Mouse (Mus musculus) midbrain, embryonic 12.5 days (tissue): ENCODE data around the gene Arnt2. TPM values are rescaled to one million over a fixed set of nuclear protein-coding genes. Genes with fewer than 3 reads are reported as not detected.

Experiments used
- ATAC-seq: fragments of 200-750 bp; cut with Nextera tagmentation; 2 replicates; pipeline ENCODE4 v1.8.0; 2017; ENCODE audit warnings: low read depth, moderate TSS enrichment, moderate library complexity; ENCODE audit not compliant: low FRiP score
- H3K27ac ChIP-seq: fragments of 300-500 bp; sonication (generic); replicated peaks from 2 replicates; pipeline ENCODE4 v1.5.1; 2016; ENCODE audit warnings: mild to moderate bottlenecking
- H3K27me3 ChIP-seq: fragments of 300-500 bp; sonication (generic); 2 replicates; pipeline ENCODE4 v1.6.1; 2016; ENCODE audit warnings: mild to moderate bottlenecking
- H3K36me3 ChIP-seq: fragments of 300-500 bp; sonication (generic); 2 replicates; pipeline ENCODE4 v1.6.1; 2016
- H3K4me1 ChIP-seq: fragments of 300-500 bp; sonication (generic); 2 replicates; pipeline ENCODE4 v1.6.1; 2016
- H3K4me2 ChIP-seq: fragments of 300-500 bp; sonication (generic); replicated peaks from 2 replicates; pipeline ENCODE4 v1.6.1; 2016; ENCODE audit warnings: mild to moderate bottlenecking, moderate library complexity
- H3K4me3 ChIP-seq: fragments of 300-500 bp; sonication (generic); 2 replicates; pipeline ENCODE4 v1.5.1; 2016; ENCODE audit warnings: mild to moderate bottlenecking
- H3K9ac ChIP-seq: fragments of 300-500 bp; sonication (generic); replicated peaks from 2 replicates; pipeline ENCODE4 v1.6.1; 2016; ENCODE audit warnings: mild to moderate bottlenecking, moderate library complexity
- H3K9me3 ChIP-seq: fragments of 300-500 bp; sonication (generic); 2 replicates; pipeline ENCODE4 v1.6.1; 2016; ENCODE audit warnings: mild to moderate bottlenecking
- WGBS: fragments of 180-500 bp; shearing (Covaris S2); methylation state at CpG from one replicate; pipeline ENCODE4 v1.1.7; 2016; 5-methylcytosine and 5-hydroxymethylcytosine counted together
- polyA plus RNA-seq: library from polyadenylated mRNA; unstranded; fragments of >200 nt; fragmentation: Nextera tagmentation; extraction: Ambion mirVana; gene quantifications from 2 replicates; pipeline ENCODE4 v1.2.1, GENCODE M21; 2016

The Arnt2 gene
- polyA plus RNA-seq, 1 experiment from 2014 or later: 67.1 TPM

DNA sequence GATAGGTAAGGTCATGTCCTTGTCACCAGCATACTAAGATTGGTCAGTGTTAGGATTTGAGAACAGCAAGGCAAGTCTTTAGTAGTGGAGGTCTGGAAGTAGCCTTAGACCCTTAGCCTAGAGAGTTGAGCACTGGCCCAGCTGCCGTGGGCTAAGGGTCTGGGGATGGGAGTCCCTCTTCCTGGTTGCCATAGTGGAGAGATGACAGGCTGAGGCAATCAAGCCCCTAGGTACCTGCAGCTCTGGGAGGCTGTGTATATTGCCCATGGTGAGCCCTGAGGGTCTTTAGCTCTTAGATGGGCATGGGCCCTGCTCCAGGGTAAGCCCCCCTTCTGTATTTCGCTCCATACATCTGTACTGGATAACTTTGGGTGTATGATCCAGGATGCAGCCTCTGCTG is 159.2 kb downstream of the Arnt2 start:
- no peak for ATAC-seq
- Histone ChIP-seq H3K4me3 (no peak overlapping the region), H3K4me2 (no peak overlapping the region), H3K9me3 (no peaks in the 10 kb centered on the region), H3K27me3 (no peaks in the 10 kb centered on the region), H3K36me3 (peaks cover 71% of the 10 kb centered on the region), H3K27ac (no peak overlapping the region), H3K4me1 (peaks cover 3% of the 10 kb centered on the region; the same call in 1 of the 2 replicates), H3K9ac (no peak overlapping the region)
- WGBS: 93% methylated on average over 2 of the region's 2 CpGs

DNA sequence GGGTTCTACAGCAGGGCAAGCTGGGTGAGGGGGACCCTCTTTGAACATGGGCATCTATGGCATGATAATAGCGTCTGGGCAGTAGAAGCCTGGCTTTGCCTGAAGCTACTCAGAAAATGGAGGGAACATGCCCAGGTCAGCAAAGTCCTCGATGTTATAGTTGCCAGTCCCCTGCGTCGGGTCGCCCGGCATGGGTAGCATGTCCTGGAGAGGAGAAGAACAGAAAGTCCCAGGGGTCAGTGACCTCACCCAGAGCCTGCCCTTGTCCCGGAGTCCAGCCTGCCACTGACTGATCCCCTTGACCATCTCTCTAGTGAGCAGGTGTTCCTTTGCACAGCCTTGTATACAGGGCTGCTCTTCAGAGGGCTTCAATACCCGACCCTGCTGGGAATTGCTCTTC is 160.0 kb downstream of the Arnt2 start:
- no peak overlapping the region for H3K27ac ChIP-seq
- no peak overlapping the region for H3K4me2 ChIP-seq
- no peaks in the 10 kb centered on the region for H3K9me3 ChIP-seq
- peaks cover 63% of the 10 kb centered on the region for H3K36me3 ChIP-seq
- H3K4me1 ChIP-seq: peaks cover 3% of the 10 kb centered on the region; the same call in 1 of the 2 replicates
- 78% methylated on average over 8 of the region's 8 CpGs for WGBS
- H3K27me3 ChIP-seq: no peaks in the 10 kb centered on the region
- no peak overlapping the region for H3K9ac ChIP-seq
- no peak for ATAC-seq
- H3K4me3 ChIP-seq: no peak overlapping the region

DNA sequence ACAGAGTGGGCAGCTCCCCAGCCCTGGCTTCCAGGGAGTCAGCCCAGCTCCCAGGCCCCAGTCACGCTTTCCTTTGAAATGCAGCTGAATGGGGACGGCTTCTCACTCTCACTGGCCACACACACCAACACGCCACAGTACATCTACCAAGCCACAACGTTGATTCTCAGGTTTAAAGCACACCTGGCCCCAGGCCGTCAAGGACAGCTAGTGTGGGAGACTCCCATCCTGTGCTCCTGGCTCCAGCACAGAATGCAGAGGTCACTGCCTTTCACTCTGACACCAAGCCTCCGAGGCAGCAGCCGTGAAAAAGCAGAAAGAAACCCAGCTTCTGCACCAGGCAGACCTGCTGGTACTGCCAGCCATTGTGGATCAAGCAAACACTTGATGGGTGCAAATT is 160.6 kb downstream of the Arnt2 start:
- H3K36me3 ChIP-seq: peaks cover 58% of the 10 kb centered on the region
- no peaks in the 10 kb centered on the region for H3K27me3 ChIP-seq
- 60% methylated on average over 7 of the region's 7 CpGs for WGBS

DNA sequence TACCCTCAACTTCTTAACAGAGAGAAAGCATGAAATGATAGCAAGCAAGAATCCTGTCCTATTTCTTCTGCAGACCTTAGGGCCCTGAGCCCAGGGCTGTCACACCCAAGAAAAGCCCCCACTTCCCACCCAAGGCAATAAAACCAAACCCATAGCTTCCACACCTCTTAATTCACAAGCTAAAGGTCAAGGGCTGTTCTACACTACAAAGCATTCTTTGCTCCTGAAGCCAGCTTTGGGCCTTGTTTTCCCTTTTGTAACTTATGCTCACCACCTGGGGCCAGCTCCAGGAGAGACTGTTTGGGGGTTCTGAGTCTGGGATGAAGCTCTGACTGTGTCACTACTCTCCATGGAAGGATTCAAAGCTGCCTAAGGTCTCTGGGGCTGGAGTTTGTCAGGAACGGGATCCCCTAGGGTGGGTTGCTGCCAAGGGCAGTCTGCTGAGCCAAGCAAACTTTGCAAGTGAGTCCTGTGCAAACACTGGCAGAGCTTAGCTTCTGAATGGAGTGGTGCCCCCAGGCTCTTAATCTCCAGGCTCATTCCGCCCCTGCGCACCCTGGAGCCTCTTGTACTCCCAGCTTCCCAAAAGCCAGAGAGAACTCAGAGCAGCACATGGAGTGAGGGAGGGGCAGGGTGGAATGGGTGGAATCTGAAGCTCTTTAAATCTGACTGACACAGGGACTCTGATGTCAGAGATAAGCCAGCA is 161.9 kb downstream of the Arnt2 start:
- Histone ChIP-seq H3K4me2 (no peak overlapping the region), H3K9me3 (no peaks in the 10 kb centered on the region), H3K4me1 (peaks cover 3% of the 10 kb centered on the region; the same call in 1 of the 2 replicates), H3K9ac (no peak overlapping the region), H3K27ac (no peak overlapping the region), H3K27me3 (no peaks in the 10 kb centered on the region), H3K4me3 (no peak overlapping the region), H3K36me3 (peaks cover 46% of the 10 kb centered on the region)
- 20% methylated on average over 3 of the region's 3 CpGs for WGBS
- ATAC-seq: no peak

More for the DNA sequence above, 160.6 kb downstream of the Arnt2 start:
- Histone ChIP-seq H3K27ac (no peak overlapping the region), H3K4me1 (peaks cover 3% of the 10 kb centered on the region; the same call in 1 of the 2 replicates), H3K9ac (no peak overlapping the region), H3K4me2 (no peak overlapping the region), H3K4me3 (no peak overlapping the region), H3K9me3 (no peaks in the 10 kb centered on the region)
- ATAC-seq: no peak

DNA sequence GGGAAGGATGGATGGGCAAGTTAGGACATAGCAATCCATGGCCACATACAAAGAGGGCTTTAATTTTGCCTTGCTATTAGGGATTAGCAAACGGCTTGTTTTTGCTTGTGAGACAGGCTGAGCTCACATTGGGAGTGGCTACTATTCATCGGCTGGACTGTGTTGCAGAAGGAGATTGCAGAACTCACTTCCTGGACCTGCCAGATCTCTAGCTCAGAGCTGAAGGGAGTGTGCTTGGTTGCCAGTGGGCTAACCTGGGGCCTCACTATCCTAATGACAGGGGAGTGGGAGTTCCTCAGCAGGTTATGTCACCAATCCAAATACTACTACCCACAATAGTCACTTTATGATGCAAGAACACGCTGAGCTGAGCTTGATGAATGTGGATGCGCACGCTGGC is 163.1 kb downstream of the Arnt2 start:
- H3K27ac ChIP-seq: no peak overlapping the region
- H3K27me3 ChIP-seq: no peaks in the 10 kb centered on the region
- no peak for ATAC-seq
- 88% methylated on average over 5 of the region's 5 CpGs for WGBS
- peaks cover 34% of the 10 kb centered on the region for H3K36me3 ChIP-seq
- H3K9me3 ChIP-seq: no peaks in the 10 kb centered on the region
- H3K9ac ChIP-seq: no peak overlapping the region
- H3K4me3 ChIP-seq: no peak overlapping the region
- no peak overlapping the region for H3K4me2 ChIP-seq
- peaks cover 3% of the 10 kb centered on the region; the same call in 1 of the 2 replicates for H3K4me1 ChIP-seq

DNA sequence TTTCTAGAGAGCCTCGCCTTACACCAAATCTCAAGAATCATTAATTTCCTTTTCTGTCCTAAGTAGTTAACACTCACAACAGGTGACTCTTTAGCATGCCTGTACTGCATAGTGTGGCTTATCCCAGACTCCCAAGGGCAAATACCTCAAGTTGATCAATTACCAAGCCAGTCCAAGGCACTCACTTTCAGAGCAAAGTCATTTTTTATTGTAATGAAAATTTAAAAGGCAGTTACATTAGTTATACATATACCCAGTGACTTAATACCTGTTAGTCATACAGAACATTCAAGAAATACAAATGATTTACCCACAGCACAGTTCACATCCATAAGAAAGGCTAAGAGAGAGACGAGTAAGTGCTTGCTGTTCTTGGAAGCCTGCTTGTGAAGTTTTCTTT is 163.9 kb downstream of the Arnt2 start:
- Histone ChIP-seq H3K4me3 (no peak overlapping the region), H3K9me3 (no peaks in the 10 kb centered on the region), H3K27ac (no peak overlapping the region), H3K27me3 (no peaks in the 10 kb centered on the region), H3K36me3 (peaks cover 27% of the 10 kb centered on the region), H3K9ac (no peak overlapping the region), H3K4me1 (peaks cover 3% of the 10 kb centered on the region; the same call in 1 of the 2 replicates), H3K4me2 (no peak overlapping the region)
- WGBS: 83% methylated on average over 2 of the region's 2 CpGs
- ATAC-seq: no peak

DNA sequence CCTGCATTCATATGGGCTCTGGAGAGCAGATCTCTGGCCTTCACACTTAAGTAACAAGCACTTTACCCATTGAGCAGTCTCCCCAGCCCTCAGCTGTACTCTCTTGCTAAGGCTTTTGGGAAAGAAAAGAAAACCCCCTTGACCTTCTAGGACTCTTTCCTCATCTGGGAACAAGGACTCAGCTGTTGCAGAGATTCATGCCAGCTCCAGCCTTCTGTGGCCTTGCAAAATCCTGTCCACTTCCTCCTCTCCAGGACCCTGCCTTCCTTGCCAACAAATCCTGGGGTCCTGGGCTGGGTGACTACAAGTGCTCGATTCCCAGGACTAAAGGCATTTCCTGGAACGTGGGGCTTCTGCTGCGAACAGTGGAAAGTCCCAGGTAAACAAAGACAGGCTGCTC is 169.6 kb downstream of the Arnt2 start:
- 84% methylated on average over 3 of the region's 3 CpGs for WGBS
- Histone ChIP-seq H3K27me3 (no peaks in the 10 kb centered on the region), H3K4me2 (no peak overlapping the region), H3K9ac (no peak overlapping the region), H3K9me3 (no peaks in the 10 kb centered on the region), H3K27ac (no peak overlapping the region), H3K36me3 (no peaks in the 10 kb centered on the region), H3K4me1 (no peaks in the 10 kb centered on the region), H3K4me3 (no peak overlapping the region)
- ATAC-seq: no peak

DNA sequence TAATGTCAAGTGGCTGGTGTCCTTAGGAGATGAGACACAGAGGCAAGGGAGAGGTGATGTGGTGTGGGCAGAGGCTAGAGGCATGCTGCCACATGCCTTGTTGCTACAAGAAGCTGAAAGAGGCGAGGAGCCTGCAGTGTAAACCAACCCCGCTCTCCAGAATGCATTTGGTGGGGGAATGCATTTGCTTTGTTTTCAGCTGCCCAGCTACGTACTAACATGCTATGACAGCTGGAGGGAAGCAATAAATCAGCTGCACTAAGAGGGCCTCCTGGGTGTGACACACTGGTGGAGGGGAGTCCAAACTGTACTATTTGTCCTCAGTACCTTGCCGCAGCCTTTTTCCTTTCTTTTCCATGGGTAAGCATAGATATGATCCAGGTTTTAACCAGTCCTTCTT is 172.3 kb downstream of the Arnt2 start:
- H3K9me3 ChIP-seq: no peaks in the 10 kb centered on the region
- no peaks in the 10 kb centered on the region for H3K36me3 ChIP-seq
- H3K4me2 ChIP-seq: no peak overlapping the region
- no peak overlapping the region for H3K27ac ChIP-seq
- H3K27me3 ChIP-seq: no peaks in the 10 kb centered on the region
- no peak overlapping the region for H3K9ac ChIP-seq
- H3K4me1 ChIP-seq: no peaks in the 10 kb centered on the region
- no peak for ATAC-seq
- WGBS: 75% methylated on average over 4 of the region's 4 CpGs
- no peak overlapping the region for H3K4me3 ChIP-seq

DNA sequence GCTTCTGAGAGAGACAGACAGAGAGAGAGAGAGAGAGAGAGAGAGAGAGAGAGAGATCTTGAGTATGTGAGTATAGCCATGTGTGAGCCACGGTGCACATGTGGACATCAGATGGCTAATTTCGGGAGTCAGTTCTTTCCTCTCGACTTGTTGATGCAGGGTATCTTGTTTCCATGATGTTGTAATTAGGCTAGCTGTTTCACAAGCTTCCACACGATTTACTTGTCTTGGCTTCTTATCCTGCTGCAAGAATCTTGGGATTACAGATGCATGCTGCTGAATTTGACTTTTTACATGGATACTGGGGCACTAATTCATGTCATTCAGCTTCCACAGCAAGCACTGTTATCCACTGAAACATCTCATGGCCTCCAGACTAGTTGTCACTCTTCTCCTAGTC is 178.6 kb downstream of the Arnt2 start:
- ATAC-seq: no peak
- H3K36me3 ChIP-seq: no peaks in the 10 kb centered on the region
- H3K9ac ChIP-seq: no peak overlapping the region
- H3K27me3 ChIP-seq: no peaks in the 10 kb centered on the region
- H3K4me3 ChIP-seq: no peak overlapping the region
- H3K4me2 ChIP-seq: no peak overlapping the region
- no peaks in the 10 kb centered on the region for H3K9me3 ChIP-seq
- H3K27ac ChIP-seq: no peak overlapping the region
- 86% methylated on average over 4 of the region's 4 CpGs for WGBS
- no peaks in the 10 kb centered on the region for H3K4me1 ChIP-seq

DNA sequence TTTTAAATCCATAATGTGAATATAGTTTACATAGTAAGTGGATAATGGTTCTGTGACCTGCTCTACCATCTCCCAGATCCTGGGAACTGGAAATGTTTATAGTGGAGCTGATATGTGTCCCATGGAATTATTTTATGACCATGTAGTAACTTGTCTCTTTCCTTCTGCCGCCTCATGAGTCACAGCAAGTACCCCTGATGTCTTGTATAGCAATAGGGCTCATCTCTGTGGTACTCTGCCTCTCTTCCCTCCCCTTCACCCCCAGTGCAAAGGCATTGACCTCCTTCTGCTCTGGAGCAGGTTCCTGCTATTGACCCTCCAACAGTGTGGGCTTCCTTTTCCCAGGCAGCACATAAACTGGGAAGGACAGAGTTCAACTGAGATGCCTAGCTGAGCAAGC is 182.3 kb downstream of the Arnt2 start:
- 95% methylated on average over 1 of the region's 1 CpGs for WGBS
- Histone ChIP-seq H3K4me2 (no peak overlapping the region), H3K27me3 (no peaks in the 10 kb centered on the region), H3K36me3 (no peaks in the 10 kb centered on the region), H3K9ac (no peak overlapping the region), H3K4me3 (no peak overlapping the region), H3K9me3 (no peaks in the 10 kb centered on the region), H3K27ac (no peak overlapping the region), H3K4me1 (no peaks in the 10 kb centered on the region)
- no peak for ATAC-seq

DNA sequence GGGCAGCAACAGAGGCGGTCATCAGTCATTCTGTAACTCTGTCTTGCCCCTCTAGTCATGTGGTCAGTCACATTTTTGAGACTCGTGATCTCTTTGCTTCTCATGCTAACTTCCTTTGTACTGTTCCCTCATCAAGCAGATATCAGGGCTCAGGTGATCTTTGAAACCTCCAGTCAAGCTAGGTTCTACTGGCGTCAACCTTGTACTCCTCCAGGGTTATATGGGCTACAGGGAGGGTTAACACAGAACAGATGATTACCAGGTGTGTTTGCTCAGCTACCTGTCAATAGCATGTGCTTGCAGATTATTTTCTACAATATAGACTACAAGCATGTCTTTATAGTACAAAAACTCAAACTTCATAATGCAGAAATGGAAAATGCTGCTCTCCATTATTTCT is 183.1 kb downstream of the Arnt2 start:
- no peak for ATAC-seq
- Histone ChIP-seq H3K4me3 (no peak overlapping the region), H3K9ac (no peak overlapping the region), H3K36me3 (no peaks in the 10 kb centered on the region), H3K27ac (no peak overlapping the region), H3K9me3 (no peaks in the 10 kb centered on the region), H3K27me3 (no peaks in the 10 kb centered on the region), H3K4me1 (no peaks in the 10 kb centered on the region), H3K4me2 (no peak overlapping the region)
- 92% methylated on average over 3 of the region's 3 CpGs for whole genome bisulfite sequencing

DNA sequence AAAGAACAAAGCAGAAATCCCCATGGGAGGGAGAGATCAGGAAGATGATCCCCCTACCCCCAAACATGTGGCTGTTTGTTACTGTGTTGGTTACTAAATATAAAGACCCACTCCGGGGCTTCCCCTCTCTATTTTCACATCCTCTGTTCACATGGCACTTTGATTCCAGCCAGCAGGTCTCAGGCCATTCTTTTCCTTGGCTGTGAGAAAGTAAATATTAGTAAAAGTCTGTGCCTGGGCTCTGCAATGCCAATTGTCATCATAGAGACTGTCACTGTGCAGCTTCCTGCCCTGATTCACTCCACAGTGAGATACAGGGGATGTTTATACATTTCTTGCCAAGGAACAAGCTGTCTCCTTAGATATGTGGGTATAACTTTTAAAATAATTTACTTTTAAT is 197.9 kb downstream of the Arnt2 start:
- H3K27me3 ChIP-seq: no peaks in the 10 kb centered on the region
- WGBS: 68% methylated on average over 1 of the region's 1 CpGs
- H3K36me3 ChIP-seq: no peaks in the 10 kb centered on the region
- no peak overlapping the region for H3K9ac ChIP-seq
- no peak overlapping the region for H3K4me3 ChIP-seq
- H3K4me2 ChIP-seq: no peak overlapping the region
- H3K4me1 ChIP-seq: 0 out of 2 replicates have a peak, but pooled peaks cover 3% of the 10 kb centered on the region
- no peak for ATAC-seq
- H3K27ac ChIP-seq: no peak overlapping the region
- no peaks in the 10 kb centered on the region for H3K9me3 ChIP-seq
